Mouse (Mus musculus): ENCODE measurements around the gene Gm10600.
"Not testable (repeated sequence)": the region's sequence is repeated elsewhere in the genome, so short reads cannot be mapped to it uniquely, and the experiment has no call there.

Gene Gm10600

DNA sequence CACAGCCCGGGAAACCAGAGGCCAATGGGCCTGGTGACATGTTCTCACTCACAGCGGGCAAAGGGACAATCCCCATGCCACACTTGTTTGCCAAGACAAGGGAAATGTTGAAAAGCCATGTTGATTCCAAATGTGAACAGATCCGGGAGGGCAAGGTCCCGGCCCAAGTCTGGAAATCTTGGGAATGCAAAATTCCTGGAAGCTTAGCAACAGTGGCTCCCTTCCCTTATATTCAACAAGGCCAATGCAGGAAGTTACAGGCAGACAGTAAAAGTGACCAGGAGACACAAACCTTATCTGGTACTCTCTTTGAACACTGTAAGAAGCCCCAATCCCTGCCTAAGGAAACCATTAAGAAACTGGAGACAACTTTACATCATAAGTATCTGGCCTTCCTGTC is at the start of gene Gm10600:
TSS of gene Gm10600 (plus strand) at position 301 of the 400 bp plus-strand sequence.
- DNase-seq (ENCODE audit: low read depth) = not testable (repeated sequence)

DNA sequence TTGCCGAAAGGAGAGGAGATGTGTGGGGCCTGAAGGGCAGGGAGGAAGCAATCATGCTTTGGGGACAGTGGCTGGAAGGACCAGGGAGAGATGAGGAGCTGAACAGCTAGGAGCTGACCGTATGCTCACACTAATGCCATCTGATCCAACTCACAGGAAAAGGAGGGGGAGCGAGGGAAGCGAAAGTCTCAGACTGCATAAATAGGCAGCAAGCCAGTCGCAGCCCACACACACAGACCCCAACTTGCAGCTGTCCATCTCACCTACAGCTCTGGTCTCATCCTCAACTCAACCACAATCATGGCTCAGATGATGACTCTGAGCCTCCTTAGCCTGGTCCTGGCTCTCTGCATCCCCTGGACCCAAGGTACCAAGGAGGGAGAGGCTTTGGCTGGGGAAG is 15.0 kb downstream of the Gm10600 start, which contains the start of gene Ccl21b:
TSS of gene Ccl21b (plus strand) at position 301 of the 400 bp plus-strand sequence.
- DNase-seq (ENCODE audit: low read depth) = not testable (repeated sequence)

Data from 416B (cell line).